Mouse (Mus musculus) kidney, embryonic 15.5 days (tissue): ENCODE results near the gene Palm. TPM values are rescaled to one million over a fixed set of nuclear protein-coding genes. Genes with fewer than 3 reads are reported as not detected.
A peak's percentile ranks its signal among the peaks of the same experiment; 100 is the strongest.

Source experiments
- ATAC-seq: fragments of 200-750 bp; cut with Nextera tagmentation; replicated peaks from 2 replicates; pipeline ENCODE4 v1.8.0; 2017; ENCODE audit warnings: moderate TSS enrichment; ENCODE audit not compliant: low FRiP score
- H3K27ac ChIP-seq: fragments of 300-500 bp; sonication (generic); 2 replicates; pipeline ENCODE4 v1.5.1; 2015; ENCODE audit warnings: mild to moderate bottlenecking, inconsistent platforms
- H3K27me3 ChIP-seq: fragments of 300-500 bp; sonication (generic); 2 replicates; pipeline ENCODE4 v1.6.1; 2015; ENCODE audit warnings: inconsistent platforms
- H3K36me3 ChIP-seq: fragments of 300-500 bp; sonication (generic); 2 replicates; pipeline ENCODE4 v1.6.1; 2015; ENCODE audit warnings: inconsistent platforms
- H3K4me1 ChIP-seq: fragments of 300-500 bp; sonication (generic); 2 replicates; pipeline ENCODE4 v1.6.1; 2015; ENCODE audit warnings: inconsistent platforms
- H3K4me2 ChIP-seq: fragments of 300-500 bp; sonication (generic); 2 replicates; pipeline ENCODE4 v1.6.1; 2015; ENCODE audit warnings: moderate library complexity, mild to moderate bottlenecking, inconsistent platforms
- H3K4me3 ChIP-seq: fragments of 300-500 bp; sonication (generic); replicated peaks from 2 replicates; pipeline ENCODE4 v1.5.1; 2015; ENCODE audit warnings: mild to moderate bottlenecking, inconsistent platforms
- H3K9ac ChIP-seq: fragments of 300-500 bp; sonication (generic); 2 replicates; pipeline ENCODE4 v1.6.1; 2015; ENCODE audit warnings: mild to moderate bottlenecking, inconsistent platforms
- H3K9me3 ChIP-seq: fragments of 300-500 bp; sonication (generic); replicated peaks from 2 replicates; pipeline ENCODE4 v1.6.1; 2016; ENCODE audit warnings: inconsistent platforms
- WGBS: fragments of 180-500 bp; shearing (Covaris S2); methylation state at CpG from one replicate; pipeline ENCODE4 v1.1.7; 2015; ENCODE audit warnings: mixed read lengths; 5-methylcytosine and 5-hydroxymethylcytosine counted together
- polyA plus RNA-seq: library from polyadenylated mRNA; unstranded; fragments of >200 nt; fragmentation: Nextera tagmentation; extraction: Ambion mirVana; gene quantifications from 2 replicates; pipeline ENCODE4 v1.2.1, GENCODE M21; 2015

Gene Palm
- polyA plus RNA-seq, 1 experiment from 2014 or later: 158 TPM

DNA sequence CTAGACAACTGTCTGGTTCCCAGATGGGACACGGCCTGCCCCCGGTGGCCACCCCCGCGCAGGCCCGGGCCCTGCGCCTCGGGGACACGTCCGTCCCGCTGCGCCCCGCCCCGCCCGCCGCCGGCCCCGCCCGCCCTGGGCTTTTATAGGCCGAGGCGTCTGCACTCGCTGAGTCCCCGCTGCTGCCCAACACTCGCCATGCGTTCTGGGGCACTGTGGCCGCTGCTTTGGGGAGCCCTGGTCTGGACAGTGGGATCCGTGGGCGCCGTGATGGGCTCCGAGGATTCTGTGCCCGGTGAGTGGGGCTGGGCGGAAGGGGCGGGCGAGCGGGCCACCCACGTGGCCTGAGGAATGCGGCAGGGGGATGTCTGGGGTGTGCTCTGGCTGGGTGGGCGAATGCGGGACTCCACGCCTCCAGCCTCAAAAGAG is 16.3 kb upstream of the Palm start, which contains the start of gene Fstl3:
Gene Fstl3, plus strand, starts transcription at position 170 of the 429 bp plus-strand sequence.
- WGBS: 1% methylated on average over 39 of the region's 39 CpGs
- H3K9me3 ChIP-seq: no peaks in the 10 kb centered on the region
- H3K4me3 ChIP-seq: peak within 1 kb of the TSS; percentile 57
- ATAC-seq: no peak
- H3K27me3 ChIP-seq: peaks cover 27% of the 10 kb centered on the region
- peaks cover 46% of the 10 kb centered on the region for H3K4me1 ChIP-seq
- H3K27ac ChIP-seq: peak within 1 kb of the TSS; percentile 78
- H3K4me2 ChIP-seq: peak within 1 kb of the TSS; percentile 94
- H3K36me3 ChIP-seq: no peaks in the 10 kb centered on the region
- peak within 1 kb of the TSS; percentile 60 for H3K9ac ChIP-seq

DNA sequence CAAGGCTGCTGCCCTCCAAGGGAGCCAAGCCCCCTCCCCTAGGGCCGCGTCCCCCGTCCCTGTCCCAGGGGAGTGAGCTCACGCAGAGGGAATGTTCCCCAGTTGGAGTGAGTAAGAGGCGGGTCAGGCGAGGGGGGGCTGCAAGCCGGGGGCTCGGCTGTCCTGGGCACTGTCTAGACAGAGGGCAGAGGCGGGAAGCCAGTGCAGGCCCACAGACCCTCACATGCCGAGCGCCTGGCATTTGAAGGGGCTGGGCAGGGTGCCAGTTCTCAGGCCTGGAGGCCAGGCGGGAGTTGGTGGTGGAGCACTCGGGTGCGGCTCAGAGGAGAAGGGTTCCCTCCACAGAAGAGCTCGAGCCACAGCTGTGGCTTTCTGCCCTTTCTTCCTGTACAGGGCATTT is 15.4 kb upstream of the Palm start:
- 10% methylated on average over 15 of the region's 15 CpGs for WGBS
- Histone ChIP-seq H3K4me1 (peaks cover 46% of the 10 kb centered on the region), H3K36me3 (no peaks in the 10 kb centered on the region), H3K4me2 (peak overlapping the region; percentile 94), H3K9me3 (no peaks in the 10 kb centered on the region), H3K27me3 (peaks cover 33% of the 10 kb centered on the region), H3K4me3 (peak overlapping the region; percentile 57), H3K27ac (peak overlapping the region; percentile 78), H3K9ac (peak overlapping the region; percentile 32; the same call in 1 of the 2 replicates)
- no peak for ATAC-seq

DNA sequence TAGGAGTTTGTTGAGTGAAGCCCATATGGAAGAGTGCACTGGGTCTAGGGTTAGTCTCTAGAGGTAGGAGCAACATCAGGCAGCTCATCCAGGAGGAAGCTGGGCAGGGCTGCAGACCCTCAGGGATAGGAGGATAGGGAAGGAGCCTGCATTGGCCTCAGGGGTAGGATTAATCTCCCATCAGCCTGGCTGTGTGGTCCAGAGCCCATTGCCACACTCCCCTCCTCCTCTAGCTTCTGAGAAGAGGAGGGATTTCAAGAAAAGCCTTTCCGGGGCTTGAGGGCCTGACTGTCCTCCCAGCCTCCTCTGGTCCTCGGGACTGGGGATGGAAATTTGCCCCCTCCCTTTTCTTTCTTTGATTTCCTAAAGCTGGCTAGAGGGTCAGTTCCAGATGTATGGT is 14.2 kb upstream of the Palm start:
- 12% methylated on average over 2 of the region's 2 CpGs for WGBS
- Histone ChIP-seq H3K9me3 (no peaks in the 10 kb centered on the region), H3K4me1 (peaks cover 46% of the 10 kb centered on the region), H3K9ac (no peak overlapping the region), H3K4me2 (peak overlapping the region; percentile 94; the same call in 1 of the 2 replicates), H3K27ac (peak overlapping the region; percentile 78; the same call in 1 of the 2 replicates), H3K27me3 (peaks cover 34% of the 10 kb centered on the region), H3K36me3 (no peaks in the 10 kb centered on the region), H3K4me3 (no peak overlapping the region)
- no peak for ATAC-seq

DNA sequence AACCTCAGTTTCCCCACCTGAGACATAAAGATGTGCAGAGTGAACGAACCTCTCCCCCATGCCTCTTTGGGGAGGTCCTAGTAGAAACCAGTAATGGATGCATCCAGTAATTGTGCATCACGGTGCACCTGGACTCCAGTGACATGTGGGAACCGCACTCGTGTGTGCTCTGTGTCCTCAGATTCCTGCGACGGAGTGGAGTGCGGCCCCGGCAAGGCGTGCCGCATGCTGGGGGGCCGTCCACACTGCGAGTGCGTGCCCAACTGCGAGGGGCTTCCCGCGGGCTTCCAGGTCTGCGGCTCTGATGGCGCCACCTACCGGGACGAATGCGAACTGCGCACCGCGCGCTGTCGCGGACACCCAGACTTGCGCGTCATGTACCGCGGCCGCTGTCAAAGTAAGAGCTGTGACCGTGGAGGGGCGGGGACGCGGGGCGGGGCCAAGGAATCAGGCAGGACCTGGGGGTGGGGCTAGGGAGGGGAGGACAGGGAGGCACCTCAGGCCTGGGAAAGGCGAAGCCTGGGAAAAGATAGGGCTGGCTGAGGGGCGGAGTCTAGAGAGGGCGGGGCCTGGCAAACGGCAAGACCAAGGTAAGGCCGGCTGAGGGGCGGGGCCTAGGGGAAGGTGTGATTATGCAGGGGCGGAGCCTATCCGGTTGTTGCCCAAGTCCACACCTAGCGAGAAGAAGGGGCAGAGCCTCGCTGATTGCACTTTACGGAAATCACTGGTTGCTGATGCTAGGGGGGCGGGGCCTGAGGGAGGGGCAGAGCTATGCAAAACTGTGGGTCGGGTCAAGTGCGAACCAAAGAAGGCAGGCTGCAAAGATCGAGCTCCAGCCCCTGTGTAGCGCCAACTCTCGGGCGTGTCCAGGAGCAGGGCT is 13.3 kb upstream of the Palm start:
- Histone ChIP-seq H3K4me3 (peak overlapping the region; percentile 55), H3K27ac (peak overlapping the region; percentile 78), H3K27me3 (peaks cover 41% of the 10 kb centered on the region), H3K4me1 (peaks cover 46% of the 10 kb centered on the region), H3K9me3 (no peaks in the 10 kb centered on the region), H3K36me3 (no peaks in the 10 kb centered on the region), H3K9ac (peak overlapping the region; percentile 41), H3K4me2 (peak overlapping the region; percentile 94)
- peak; percentile 89 for ATAC-seq
- WGBS: 2% methylated on average over 55 of the region's 55 CpGs

DNA sequence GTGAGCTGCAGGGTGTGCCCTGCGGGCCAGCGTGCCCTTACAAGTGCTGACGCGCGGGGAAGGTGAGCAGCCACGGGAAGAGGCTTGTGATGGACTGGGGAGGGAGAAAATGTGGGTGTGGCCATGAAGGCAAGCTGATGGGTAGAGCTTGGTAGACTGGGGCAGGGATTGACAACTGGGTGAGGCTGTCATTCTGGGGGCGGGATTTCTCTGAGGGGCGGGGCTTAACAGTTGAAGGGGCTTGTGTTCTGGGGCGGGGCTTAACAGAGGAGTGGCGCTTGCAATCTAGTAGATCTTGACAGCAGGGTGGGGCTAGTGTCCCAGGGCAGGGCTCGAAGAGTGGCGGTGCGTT is 12.7 kb upstream of the Palm start:
- peak overlapping the region; percentile 55 for H3K4me3 ChIP-seq
- no peaks in the 10 kb centered on the region for H3K9me3 ChIP-seq
- under 1% methylated on average over 13 of the region's 13 CpGs for WGBS
- peak overlapping the region; percentile 78 for H3K27ac ChIP-seq
- H3K9ac ChIP-seq: peak overlapping the region; percentile 41
- peaks cover 46% of the 10 kb centered on the region for H3K4me1 ChIP-seq
- ATAC-seq: no peak
- H3K4me2 ChIP-seq: peak overlapping the region; percentile 94
- H3K27me3 ChIP-seq: peaks cover 41% of the 10 kb centered on the region
- no peaks in the 10 kb centered on the region for H3K36me3 ChIP-seq

DNA sequence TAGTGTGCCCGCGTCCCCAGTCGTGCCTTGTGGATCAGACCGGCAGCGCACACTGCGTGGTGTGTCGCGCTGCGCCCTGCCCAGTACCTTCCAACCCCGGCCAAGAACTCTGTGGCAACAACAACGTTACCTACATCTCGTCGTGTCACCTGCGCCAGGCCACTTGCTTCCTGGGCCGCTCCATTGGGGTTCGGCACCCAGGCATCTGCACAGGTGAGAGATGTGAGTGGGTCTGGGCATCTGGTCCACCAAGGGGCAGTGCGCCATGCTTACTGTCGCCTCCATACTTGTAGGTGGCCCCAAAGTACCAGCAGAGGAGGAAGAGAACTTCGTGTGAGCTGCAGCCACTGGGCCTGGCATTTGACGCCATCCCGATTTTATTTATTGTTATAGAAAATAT is 12.2 kb upstream of the Palm start:
- WGBS: 26% methylated on average over 21 of the region's 21 CpGs
- H3K27ac ChIP-seq: no peak overlapping the region
- H3K9ac ChIP-seq: peak overlapping the region; percentile 22; the same call in 1 of the 2 replicates
- H3K27me3 ChIP-seq: peaks cover 41% of the 10 kb centered on the region
- no peaks in the 10 kb centered on the region for H3K9me3 ChIP-seq
- H3K4me2 ChIP-seq: peak overlapping the region; percentile 94
- peaks cover 46% of the 10 kb centered on the region for H3K4me1 ChIP-seq
- no peaks in the 10 kb centered on the region for H3K36me3 ChIP-seq
- peak overlapping the region; percentile 55 for H3K4me3 ChIP-seq
- ATAC-seq: no peak

DNA sequence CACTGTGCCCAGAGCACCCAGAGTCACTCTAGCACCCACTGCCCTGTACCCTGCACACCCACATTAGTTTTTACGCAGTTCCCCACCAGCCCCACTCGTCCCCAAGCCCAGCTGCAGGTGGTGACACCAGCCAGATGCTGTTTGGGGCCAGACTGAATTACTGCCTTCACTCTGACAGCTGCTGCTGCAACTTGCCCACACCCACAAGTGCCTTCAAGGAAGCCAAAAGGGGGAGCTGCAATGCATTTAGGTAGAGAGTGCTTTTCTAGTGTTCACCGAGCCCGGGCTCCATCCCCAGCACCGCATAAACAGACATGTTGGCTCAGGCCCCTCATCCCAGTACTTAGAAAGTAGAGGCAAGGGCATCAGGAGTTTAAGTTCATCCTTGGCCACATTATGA is 11.4 kb upstream of the Palm start:
- no peak overlapping the region for H3K9ac ChIP-seq
- H3K4me3 ChIP-seq: no peak overlapping the region
- H3K27ac ChIP-seq: no peak overlapping the region
- H3K4me2 ChIP-seq: no peak overlapping the region
- 46% methylated on average over 5 of the region's 5 CpGs for WGBS
- peaks cover 44% of the 10 kb centered on the region for H3K4me1 ChIP-seq
- no peaks in the 10 kb centered on the region for H3K36me3 ChIP-seq
- H3K9me3 ChIP-seq: no peaks in the 10 kb centered on the region
- no peak for ATAC-seq
- H3K27me3 ChIP-seq: peaks cover 41% of the 10 kb centered on the region

DNA sequence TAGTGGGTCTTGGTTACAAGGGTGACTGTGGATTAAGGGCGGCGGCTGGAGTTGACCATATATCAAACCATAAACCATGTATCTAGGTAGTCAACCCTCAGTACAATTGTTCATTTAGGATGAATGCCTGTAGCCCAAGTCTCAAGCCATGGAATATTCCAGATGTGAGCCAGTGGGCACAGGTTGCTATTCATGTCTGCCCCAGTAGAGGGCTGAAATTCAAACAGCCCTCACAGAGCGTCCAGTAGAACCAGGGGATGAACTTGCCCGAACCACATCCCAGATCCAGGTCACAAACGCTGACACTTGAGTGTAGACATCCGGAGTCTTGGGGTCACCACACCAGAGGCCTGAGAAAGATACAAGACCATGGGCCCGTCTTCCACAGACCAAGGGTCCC is 10.3 kb upstream of the Palm start:
- 63% methylated on average over 7 of the region's 7 CpGs for WGBS
- Histone ChIP-seq H3K4me3 (no peak overlapping the region), H3K27me3 (peaks cover 35% of the 10 kb centered on the region), H3K9me3 (no peaks in the 10 kb centered on the region), H3K4me1 (peaks cover 33% of the 10 kb centered on the region), H3K9ac (no peak overlapping the region), H3K4me2 (no peak overlapping the region), H3K27ac (no peak overlapping the region), H3K36me3 (no peaks in the 10 kb centered on the region)
- ATAC-seq: no peak

DNA sequence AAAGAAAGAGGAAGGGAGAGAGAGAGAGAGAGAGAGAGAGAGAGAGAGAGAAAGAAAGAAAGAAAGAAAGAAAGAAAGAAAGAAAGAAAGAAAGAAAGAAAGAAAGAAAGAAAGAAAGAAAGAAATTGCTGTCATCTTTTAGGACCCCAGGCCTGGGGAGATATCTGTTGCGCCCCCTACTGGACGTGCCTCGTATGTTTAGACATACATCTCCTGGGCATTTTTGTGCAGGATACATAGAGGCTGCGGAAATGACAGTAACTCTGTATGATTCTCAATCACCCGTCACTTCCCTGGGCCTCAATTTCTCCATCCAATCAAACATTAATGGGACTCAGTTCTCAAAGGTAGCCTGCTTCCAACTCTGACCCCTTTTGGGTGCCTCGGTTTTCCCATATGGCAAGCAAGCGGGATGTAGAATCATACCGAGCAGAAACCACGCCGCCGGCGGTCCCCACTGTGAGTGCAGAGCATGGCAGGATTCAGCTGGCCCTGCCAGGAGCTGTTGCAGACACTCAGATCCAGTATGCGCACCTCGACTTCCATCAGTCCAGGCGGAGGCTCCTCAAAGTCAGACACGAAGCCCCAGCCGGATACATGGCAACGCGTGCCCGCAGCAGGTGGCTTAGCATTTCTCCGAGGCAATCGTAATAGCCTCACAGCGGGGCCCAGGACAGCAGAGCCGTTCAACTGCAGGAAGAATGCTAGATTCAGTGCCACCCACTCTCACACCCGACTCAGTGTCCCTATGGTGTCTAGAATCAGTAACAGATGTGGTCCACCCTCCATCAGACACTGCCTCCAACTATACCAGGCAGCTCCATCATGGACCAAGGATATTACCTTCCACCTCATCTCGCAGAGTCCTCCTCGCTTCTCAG is 9.2 kb upstream of the Palm start:
- H3K4me2 ChIP-seq: no peak overlapping the region
- no peak for ATAC-seq
- 41% methylated on average over 27 of the region's 27 CpGs for WGBS
- peaks cover 22% of the 10 kb centered on the region for H3K4me1 ChIP-seq
- H3K9ac ChIP-seq: no peak overlapping the region
- H3K27ac ChIP-seq: no peak overlapping the region
- no peaks in the 10 kb centered on the region for H3K36me3 ChIP-seq
- H3K9me3 ChIP-seq: no peaks in the 10 kb centered on the region
- H3K4me3 ChIP-seq: no peak overlapping the region
- peaks cover 28% of the 10 kb centered on the region for H3K27me3 ChIP-seq

DNA sequence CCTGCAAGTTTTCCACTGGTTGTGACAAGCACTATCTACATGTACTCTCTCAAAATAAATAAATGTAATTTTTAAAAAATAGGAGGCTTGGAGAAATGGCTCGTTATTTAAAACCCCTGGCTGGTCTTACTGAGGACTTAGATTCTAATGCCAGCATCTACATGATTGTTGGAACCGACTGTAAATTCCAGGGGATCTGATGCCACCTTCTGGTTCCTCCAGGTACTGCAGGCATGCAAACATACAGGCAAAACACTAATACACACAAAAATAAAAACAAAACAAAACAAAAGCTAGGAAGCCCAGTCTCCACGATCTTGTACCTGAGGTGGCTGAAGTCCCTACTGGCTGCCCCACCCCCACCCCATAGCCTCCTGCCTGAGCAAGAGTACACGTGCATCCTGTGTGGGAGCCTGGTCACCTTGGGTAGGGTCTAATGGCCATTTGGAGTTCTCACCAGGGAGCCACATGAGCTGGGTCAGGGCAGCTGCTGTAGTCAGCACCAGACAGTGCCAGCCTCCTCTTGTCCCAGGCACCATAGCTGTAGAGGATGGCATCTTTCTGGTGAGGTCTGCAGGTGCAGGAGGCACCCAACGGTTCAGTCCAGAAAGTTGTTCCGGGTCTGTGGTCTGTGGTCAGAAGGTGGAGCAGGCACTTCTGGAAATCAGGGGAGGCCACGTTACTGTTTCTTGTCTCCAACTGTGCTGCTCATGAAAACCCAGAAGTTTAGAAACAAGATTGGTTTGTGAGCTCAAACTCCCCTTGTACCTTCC is 4.8 kb upstream of the Palm start:
- WGBS: 35% methylated on average over 7 of the region's 7 CpGs
- no peaks in the 10 kb centered on the region for H3K36me3 ChIP-seq
- no peak overlapping the region for H3K27ac ChIP-seq
- H3K9me3 ChIP-seq: no peaks in the 10 kb centered on the region
- H3K4me3 ChIP-seq: no peak overlapping the region
- H3K9ac ChIP-seq: no peak overlapping the region
- H3K4me1 ChIP-seq: peaks cover 5% of the 10 kb centered on the region
- peaks cover 9% of the 10 kb centered on the region for H3K27me3 ChIP-seq
- H3K4me2 ChIP-seq: no peak overlapping the region
- ATAC-seq: no peak

DNA sequence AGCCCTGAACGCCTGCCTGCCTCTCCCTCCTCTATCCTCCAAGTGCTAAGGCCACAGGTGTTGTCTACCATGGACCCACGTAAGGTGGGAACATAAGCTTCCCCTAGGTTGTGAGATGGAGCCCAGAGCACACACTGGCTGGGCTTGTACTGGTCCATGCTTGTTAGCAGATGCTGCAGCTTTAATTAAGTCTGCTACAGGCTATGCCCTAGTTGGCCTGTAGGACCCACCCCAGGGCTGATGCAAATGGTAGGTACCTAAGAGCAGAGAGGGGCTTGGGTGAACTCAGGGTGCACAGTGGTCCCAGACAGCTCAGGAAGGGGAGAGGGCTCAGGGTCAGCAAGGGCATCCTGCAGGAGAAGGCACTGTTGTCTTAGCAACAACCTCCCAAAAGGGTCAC is 3.8 kb upstream of the Palm start:
- Histone ChIP-seq H3K27ac (no peak overlapping the region), H3K4me2 (no peak overlapping the region), H3K9me3 (no peaks in the 10 kb centered on the region), H3K9ac (no peak overlapping the region), H3K4me3 (no peak overlapping the region), H3K36me3 (no peaks in the 10 kb centered on the region), H3K27me3 (peaks cover 3% of the 10 kb centered on the region), H3K4me1 (peaks cover 12% of the 10 kb centered on the region)
- 62% methylated on average over 2 of the region's 2 CpGs for WGBS
- no peak for ATAC-seq
